Mouse (Mus musculus) kidney, embryonic 16.5 days (tissue): Measurements from ENCODE around the gene Fbxo21. TPM values are rescaled to one million over a fixed set of nuclear protein-coding genes. Genes with fewer than 3 reads are reported as not detected.

ENCODE experiments used
- ATAC-seq: fragments of 200-750 bp; cut with Nextera tagmentation; 2 replicates; pipeline ENCODE4 v1.8.0; 2017; ENCODE audit warnings: moderate TSS enrichment; ENCODE audit not compliant: low FRiP score, low TSS enrichment
- H3K27ac ChIP-seq: fragments of 300-500 bp; sonication (generic); 2 replicates; pipeline ENCODE4 v1.5.1; 2014; ENCODE audit warnings: low read length
- H3K27me3 ChIP-seq: fragments of 300-500 bp; sonication (generic); 2 replicates; pipeline ENCODE4 v1.6.1; 2014; ENCODE audit warnings: low read length, control low read depth, mixed read lengths; ENCODE audit not compliant: insufficient read depth
- H3K36me3 ChIP-seq: fragments of 300-500 bp; sonication (generic); 2 replicates; pipeline ENCODE4 v1.6.1; 2014; ENCODE audit warnings: low read length, control low read depth, mixed read lengths; ENCODE audit not compliant: insufficient read depth
- H3K4me1 ChIP-seq: fragments of 300-500 bp; sonication (generic); 2 replicates; pipeline ENCODE4 v1.6.1; 2014; ENCODE audit warnings: low read length, control low read depth, mixed read lengths; ENCODE audit not compliant: insufficient read depth
- H3K4me2 ChIP-seq: fragments of 300-500 bp; sonication (generic); replicated peaks from 2 replicates; pipeline ENCODE4 v1.6.1; 2014; ENCODE audit warnings: low read depth, low read length
- H3K4me3 ChIP-seq: fragments of 300-500 bp; sonication (generic); 2 replicates; pipeline ENCODE4 v1.5.1; 2014; ENCODE audit warnings: mild to moderate bottlenecking, low read length
- H3K9ac ChIP-seq: fragments of 300-500 bp; sonication (generic); replicated peaks from 2 replicates; pipeline ENCODE4 v1.6.1; 2014; ENCODE audit warnings: low read length
- H3K9me3 ChIP-seq: fragments of 300-500 bp; sonication (generic); 2 replicates; pipeline ENCODE4 v1.6.1; 2016; ENCODE audit warnings: low read length, control low read depth
- WGBS: fragments of 180-500 bp; shearing (Covaris S2); extraction: QIAGEN DNeasy Blood & Tissue Kit; methylation state at CpG from one replicate; pipeline ENCODE4 v1.1.7; 2014; 5-methylcytosine and 5-hydroxymethylcytosine counted together
- polyA plus RNA-seq: library from polyadenylated mRNA; unstranded; fragments of >200 nt; fragmentation: Nextera tagmentation; extraction: Ambion mirVana; gene quantifications from 2 replicates; pipeline ENCODE4 v1.2.1, GENCODE M21; 2015

Fbxo21 gene
- polyA plus RNA-seq, 1 experiment from 2014 or later, result 85.6 TPM

GRCm38 (mm10) chr5:118045385-118045784, 68.9 kb downstream of the Fbxo21 start:
- WGBS, result 94% methylated on average over 9 of the region's 9 CpGs
- no peaks in the 10 kb centered on the region for H3K9me3 ChIP-seq
- no peak for ATAC-seq

GRCm38 (mm10) chr5:118047091-118047757, 70.7 kb downstream of the Fbxo21 start:
- H3K27ac ChIP-seq, result peak overlapping the region; percentile 43; the same call in 1 of the 2 replicates
- H3K9ac ChIP-seq, result no peak overlapping the region
- H3K4me2 ChIP-seq, result no peak overlapping the region
- H3K27me3 ChIP-seq, result no peaks in the 10 kb centered on the region
- no peak for ATAC-seq
- no peak overlapping the region for H3K4me3 ChIP-seq
- no peaks in the 10 kb centered on the region for H3K9me3 ChIP-seq
- WGBS, result 84% methylated on average over 14 of the region's 14 CpGs
- no peaks in the 10 kb centered on the region for H3K36me3 ChIP-seq
- no peaks in the 10 kb centered on the region for H3K4me1 ChIP-seq

More at GRCm38 (mm10) chr5:118045385-118045784, 68.9 kb downstream of the Fbxo21 start:
- Histone ChIP-seq H3K4me1 (no peaks in the 10 kb centered on the region), H3K36me3 (no peaks in the 10 kb centered on the region), H3K27me3 (no peaks in the 10 kb centered on the region), H3K27ac (no peak overlapping the region), H3K4me2 (no peak overlapping the region), H3K4me3 (no peak overlapping the region), H3K9ac (no peak overlapping the region)

GRCm38 (mm10) chr5:118048412-118048811, 71.9 kb downstream of the Fbxo21 start:
- Histone ChIP-seq H3K4me1 (no peaks in the 10 kb centered on the region), H3K9ac (no peak overlapping the region), H3K36me3 (no peaks in the 10 kb centered on the region), H3K4me3 (no peak overlapping the region), H3K27me3 (no peaks in the 10 kb centered on the region), H3K4me2 (no peak overlapping the region), H3K27ac (no peak overlapping the region), H3K9me3 (no peaks in the 10 kb centered on the region)
- WGBS, result 85% methylated on average over 4 of the region's 4 CpGs
- no peak for ATAC-seq

GRCm38 (mm10) chr5:118048928-118049327, 72.4 kb downstream of the Fbxo21 start:
- H3K27ac ChIP-seq, result no peak overlapping the region
- no peaks in the 10 kb centered on the region for H3K27me3 ChIP-seq
- H3K4me3 ChIP-seq, result no peak overlapping the region
- H3K4me2 ChIP-seq, result no peak overlapping the region
- no peak overlapping the region for H3K9ac ChIP-seq
- no peaks in the 10 kb centered on the region for H3K4me1 ChIP-seq
- H3K36me3 ChIP-seq, result no peaks in the 10 kb centered on the region
- ATAC-seq, result no peak
- 77% methylated on average over 5 of the region's 5 CpGs for WGBS
- H3K9me3 ChIP-seq, result no peaks in the 10 kb centered on the region

GRCm38 (mm10) chr5:118050743-118051142, 74.2 kb downstream of the Fbxo21 start:
- 64% methylated on average over 4 of the region's 4 CpGs for WGBS
- no peaks in the 10 kb centered on the region for H3K9me3 ChIP-seq
- no peak for ATAC-seq

GRCm38 (mm10) chr5:118051981-118052662, 75.6 kb downstream of the Fbxo21 start:
- ATAC-seq, result peak; percentile 86
- H3K9me3 ChIP-seq, result no peaks in the 10 kb centered on the region
- H3K4me1 ChIP-seq, result peaks cover 1% of the 10 kb centered on the region; the same call in 1 of the 2 replicates
- H3K27ac ChIP-seq, result peak overlapping the region; percentile 61
- WGBS, result 34% methylated on average over 8 of the region's 8 CpGs
- no peaks in the 10 kb centered on the region for H3K27me3 ChIP-seq
- no peak overlapping the region for H3K4me2 ChIP-seq
- H3K36me3 ChIP-seq, result no peaks in the 10 kb centered on the region
- H3K4me3 ChIP-seq, result no peak overlapping the region
- no peak overlapping the region for H3K9ac ChIP-seq

More at GRCm38 (mm10) chr5:118050743-118051142, 74.2 kb downstream of the Fbxo21 start:
- Histone ChIP-seq H3K36me3 (no peaks in the 10 kb centered on the region), H3K27ac (no peak overlapping the region), H3K4me1 (no peaks in the 10 kb centered on the region), H3K4me3 (no peak overlapping the region), H3K27me3 (no peaks in the 10 kb centered on the region), H3K4me2 (no peak overlapping the region), H3K9ac (no peak overlapping the region)

- no peaks in the 10 kb centered on the region for H3K27me3 ChIP-seq
- H3K9ac ChIP-seq, result no peak overlapping the region
- WGBS, result 78% methylated on average over 2 of the region's 2 CpGs
- H3K4me3 ChIP-seq, result no peak overlapping the region
- H3K4me2 ChIP-seq, result no peak overlapping the region
- H3K4me1 ChIP-seq, result peaks cover 4% of the 10 kb centered on the region; the same call in 1 of the 2 replicates
- no peaks in the 10 kb centered on the region for H3K36me3 ChIP-seq
- peak overlapping the region; percentile 61; the same call in 1 of the 2 replicates for H3K27ac ChIP-seq
- ATAC-seq, result no peak
- no peaks in the 10 kb centered on the region for H3K9me3 ChIP-seq
Observed at GRCm38 (mm10) chr5:118053205-118053604, 76.7 kb downstream of the Fbxo21 start.

- ATAC-seq, result no peak
Observed at GRCm38 (mm10) chr5:118057508-118058111, 81.1 kb downstream of the Fbxo21 start.

GRCm38 (mm10) chr5:118058858-118059257, 82.3 kb downstream of the Fbxo21 start:
- Histone ChIP-seq H3K4me3 (no peak overlapping the region), H3K9ac (no peak overlapping the region), H3K9me3 (no peaks in the 10 kb centered on the region), H3K4me2 (no peak overlapping the region), H3K36me3 (no peaks in the 10 kb centered on the region), H3K27ac (no peak overlapping the region), H3K4me1 (peaks cover 8% of the 10 kb centered on the region; the same call in 1 of the 2 replicates), H3K27me3 (no peaks in the 10 kb centered on the region)
- 85% methylated on average over 10 of the region's 10 CpGs for WGBS
- no peak for ATAC-seq

More at GRCm38 (mm10) chr5:118057508-118058111, 81.1 kb downstream of the Fbxo21 start:
- peaks cover 4% of the 10 kb centered on the region; the same call in 1 of the 2 replicates for H3K4me1 ChIP-seq
- no peak overlapping the region for H3K9ac ChIP-seq
- H3K27ac ChIP-seq, result 0 out of 2 replicates have a peak overlapping the region, but pooled peaks have one; percentile 6
- H3K27me3 ChIP-seq, result no peaks in the 10 kb centered on the region
- H3K36me3 ChIP-seq, result no peaks in the 10 kb centered on the region
- H3K4me3 ChIP-seq, result no peak overlapping the region
- WGBS, result 38% methylated on average over 8 of the region's 8 CpGs
- no peaks in the 10 kb centered on the region for H3K9me3 ChIP-seq
- no peak overlapping the region for H3K4me2 ChIP-seq
